Comparison of ENCODE assay signal across 7 mouse cellular contexts in the genomic region with DNA sequence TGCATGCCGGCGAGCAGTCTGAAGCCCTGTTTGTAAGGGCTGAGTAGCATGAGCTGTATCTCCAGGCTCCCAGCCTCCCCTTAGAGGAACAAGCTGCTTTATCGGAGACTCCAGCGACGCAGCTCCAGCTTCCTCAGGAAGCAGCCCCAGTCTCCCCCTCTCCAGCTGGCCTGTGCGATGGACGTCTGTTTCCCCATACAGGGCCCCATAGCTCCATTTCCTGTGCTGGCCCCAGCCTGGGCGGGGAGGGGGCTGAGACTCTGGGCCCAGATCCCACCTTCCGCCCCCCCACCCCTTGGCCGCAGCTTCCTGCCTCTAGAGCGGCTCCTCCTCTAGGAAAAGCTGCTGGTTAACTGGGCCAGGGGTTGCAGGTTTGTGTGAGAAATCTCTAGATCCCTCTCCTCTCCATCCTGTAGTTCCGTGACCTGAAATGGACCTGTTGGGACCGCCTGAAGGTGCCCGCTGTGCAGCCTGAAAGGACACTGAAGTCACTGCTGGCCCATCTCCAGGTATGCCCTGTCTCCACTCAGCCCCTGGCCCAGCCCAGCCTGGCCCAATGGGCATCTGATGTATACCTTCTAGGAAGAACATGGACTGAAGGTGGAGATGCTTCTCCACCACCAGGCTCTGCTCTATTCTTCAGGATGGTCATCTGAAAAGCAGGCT. TPM values are rescaled to one million over a fixed set of nuclear protein-coding genes. Genes with fewer than 3 reads are reported as not detected.
DNase-seq lines count a peak whose midpoint lies in the region; ATAC-seq and TF ChIP-seq lines count a peak whose summit lies in the region.

Gene Gm20661 (plus strand): TSS at position 378 of the 666 bp plus-strand sequence.

- 55% methylated on average over 14 of the region's 14 CpGs for WGBS in hindbrain, embryonic 15.5 days
- WGBS in limb, embryonic 12.5 days = 12% methylated on average over 14 of the region's 14 CpGs
- 64% methylated on average over 14 of the region's 14 CpGs for WGBS in midbrain, embryonic 11.5 days
- 14% methylated on average over 14 of the region's 14 CpGs for WGBS in stomach, embryonic 15.5 days

- 0 out of 2 replicates have a peak, but pooled peaks have one; percentile 23 for ATAC-seq in hindbrain, embryonic 15.5 days (ENCODE audit: low FRiP score, low read depth)
- peak; percentile 72 for ATAC-seq in limb, embryonic 12.5 days (ENCODE audit: insufficient number of reproducible peaks, insufficient read depth, low FRiP score, low TSS enrichment, low read depth)
- ATAC-seq in midbrain, embryonic 11.5 days (ENCODE audit: low FRiP score) = no peak
- ATAC-seq in stomach, embryonic 15.5 days (ENCODE audit: insufficient read depth, low FRiP score, low read depth) = peak; percentile 77

- no peaks in the 10 kb centered on the region for H3K36me3 ChIP-seq in hindbrain, embryonic 15.5 days
- H3K36me3 ChIP-seq in limb, embryonic 12.5 days = peaks cover 10% of the 10 kb centered on the region
- no peaks in the 10 kb centered on the region for H3K36me3 ChIP-seq in midbrain, embryonic 11.5 days (ENCODE audit: control insufficient read depth, insufficient read depth, low read length)
- H3K36me3 ChIP-seq in stomach, embryonic 15.5 days = no peaks in the 10 kb centered on the region

- no peak for TF ChIP-seq CTCF in gastrocnemius, adult 2 months (IDR thresholded peaks at IDR 0.05)

- H3K4me3 ChIP-seq in gastrocnemius, adult 2 months = peak within 1 kb of the TSS; percentile 73
- H3K4me3 ChIP-seq in hindbrain, embryonic 15.5 days = peak within 1 kb of the TSS; percentile 75; the same call in 1 of the 2 replicates
- H3K4me3 ChIP-seq in limb, embryonic 12.5 days (replicated peaks) = peak within 1 kb of the TSS; percentile 77
- no peak within 1 kb of the TSS for H3K4me3 ChIP-seq in midbrain, embryonic 11.5 days (ENCODE audit: low read depth, low read length)
- H3K4me3 ChIP-seq in stomach, embryonic 15.5 days (replicated peaks) = peak within 1 kb of the TSS; percentile 77

- H3K27me3 ChIP-seq in hindbrain, embryonic 15.5 days = peaks cover 8% of the 10 kb centered on the region
- H3K27me3 ChIP-seq in limb, embryonic 12.5 days = no peaks in the 10 kb centered on the region
- peaks cover 10% of the 10 kb centered on the region for H3K27me3 ChIP-seq in midbrain, embryonic 11.5 days (ENCODE audit: control insufficient read depth, insufficient read depth, low read length)
- no peaks in the 10 kb centered on the region for H3K27me3 ChIP-seq in stomach, embryonic 15.5 days (replicated peaks)

- peak; percentile 32 for DNase-seq in NIH3T3 (ENCODE audit: low read depth)
- peak; percentile 69 for DNase-seq in c-Kit-negative CD71-positive TER-119-positive erythroid progenitor cells, embryonic 14.5 days (ENCODE audit: low read depth, low spot score)
- peak; percentile 72 for DNase-seq in gastrocnemius, adult 2 months
- DNase-seq in midbrain, embryonic 11.5 days (ENCODE audit: low spot score, missing footprints) = no peak

- peak within 1 kb of the TSS; percentile 89 for H3K27ac ChIP-seq in gastrocnemius, adult 2 months
- H3K27ac ChIP-seq in hindbrain, embryonic 15.5 days (replicated peaks) = peak within 1 kb of the TSS; percentile 78
- peak within 1 kb of the TSS; percentile 100 for H3K27ac ChIP-seq in limb, embryonic 12.5 days
- peak within 1 kb of the TSS; percentile 44; the same call in 1 of the 2 replicates for H3K27ac ChIP-seq in midbrain, embryonic 11.5 days (ENCODE audit: low read depth, low read length)
- peak within 1 kb of the TSS; percentile 100 for H3K27ac ChIP-seq in stomach, embryonic 15.5 days

- peak within 1 kb of the TSS; percentile 91 for H3K4me2 ChIP-seq in hindbrain, embryonic 15.5 days
- H3K4me2 ChIP-seq in limb, embryonic 12.5 days = peak within 1 kb of the TSS; percentile 98
- peak within 1 kb of the TSS; percentile 88 for H3K4me2 ChIP-seq in midbrain, embryonic 11.5 days
- H3K4me2 ChIP-seq in stomach, embryonic 15.5 days = peak within 1 kb of the TSS; percentile 81

- intact Hi-C loops in gastrocnemius, adult 2 months (cut with DNase I) = no loop called here

- peaks cover 42% of the 10 kb centered on the region for H3K4me1 ChIP-seq in hindbrain, embryonic 15.5 days (replicated peaks)
- peaks cover 74% of the 10 kb centered on the region for H3K4me1 ChIP-seq in limb, embryonic 12.5 days (replicated peaks)
- H3K4me1 ChIP-seq in midbrain, embryonic 11.5 days (ENCODE audit: control insufficient read depth, insufficient read depth, low read length) = peaks cover 6% of the 10 kb centered on the region
- H3K4me1 ChIP-seq in stomach, embryonic 15.5 days = peaks cover 41% of the 10 kb centered on the region

- no peak within 1 kb of the TSS for H3K9ac ChIP-seq in hindbrain, embryonic 15.5 days
- H3K9ac ChIP-seq in limb, embryonic 12.5 days (replicated peaks) = peak within 1 kb of the TSS; percentile 91
- H3K9ac ChIP-seq in midbrain, embryonic 11.5 days (ENCODE audit: low read length) = no peak within 1 kb of the TSS
- peak within 1 kb of the TSS; percentile 65; the same call in 1 of the 2 replicates for H3K9ac ChIP-seq in stomach, embryonic 15.5 days

- H3K9me3 ChIP-seq in hindbrain, embryonic 15.5 days = no peaks in the 10 kb centered on the region
- no peaks in the 10 kb centered on the region for H3K9me3 ChIP-seq in limb, embryonic 12.5 days
- H3K9me3 ChIP-seq in midbrain, embryonic 11.5 days (ENCODE audit: control insufficient read depth, low read length) = no peaks in the 10 kb centered on the region
- H3K9me3 ChIP-seq in stomach, embryonic 15.5 days = no peaks in the 10 kb centered on the region

RNA-seq across cellular contexts. Expression of gene Gm20661, which starts in this region (rescaled TPM):
- not detected for total RNA-seq in gastrocnemius, adult 2 months (2021)
- 1.1 and 1.5 TPM in 2 replicates for polyA plus RNA-seq in hindbrain, embryonic 15.5 days (2015; fragmentation: Nextera tagmentation; extraction: Ambion mirVana)
- 10.4 and 11.2 TPM in 2 replicates for polyA plus RNA-seq in limb, embryonic 12.5 days (2016; fragmentation: Nextera tagmentation; extraction: Ambion mirVana)
- 0.74 and 1.2 TPM in 2 replicates for polyA plus RNA-seq in midbrain, embryonic 11.5 days (2014; fragmentation: Nextera tagmentation; extraction: Ambion mirVana)
- 6.1 and 6.9 TPM in 2 replicates for polyA plus RNA-seq in stomach, embryonic 15.5 days (2015; fragmentation: Nextera tagmentation; extraction: Ambion mirVana)

Comparison
In these comparisons a context has a peak if more than half of its experiments do, and no peak if none do; other contexts are left out.
1. Peak in DNase-seq, H3K4me3 ChIP-seq and H3K27ac ChIP-seq in gastrocnemius, adult 2 months; RNA of the gene not detected or under 1 TPM.
2. H3K27ac ChIP-seq: peak in every context shown above with its lines; median percentile 100 in limb, embryonic 12.5 days; 100 in stomach, embryonic 15.5 days; 89 in gastrocnemius, adult 2 months; 78 in hindbrain, embryonic 15.5 days; 44 in midbrain, embryonic 11.5 days.
3. H3K9ac ChIP-seq: peak in limb, embryonic 12.5 days (single experiment) and stomach, embryonic 15.5 days (single experiment); none in hindbrain, embryonic 15.5 days (single experiment) and midbrain, embryonic 11.5 days (single experiment).
4. Peak in every context shown above with its lines, with median percentiles within 50 percentile points of each other: H3K4me2 ChIP-seq.